Mouse (Mus musculus) embryonic facial prominence, embryonic 14.5 days (tissue): Measurements from ENCODE around the gene Eif3k. TPM values are rescaled to one million over a fixed set of nuclear protein-coding genes. Genes with fewer than 3 reads are reported as not detected.

Experiments used
- ATAC-seq: fragments of 200-750 bp; cut with Nextera tagmentation; 2 replicates; pipeline ENCODE4 v1.8.0; 2017; ENCODE audit warnings: low read depth, moderate number of reproducible peaks, moderate TSS enrichment
- DNase-seq: peaks from one replicate; pipeline ENCODE4 v3.0.0-alpha.2; 2015; ENCODE audit warnings: low spot score
- H3K27ac ChIP-seq: fragments of 300-500 bp; sonication (generic); replicated peaks from 2 replicates; pipeline ENCODE4 v1.5.1; 2014; ENCODE audit warnings: low read depth, mild to moderate bottlenecking, low read length, moderate library complexity
- H3K27me3 ChIP-seq: fragments of 300-500 bp; sonication (generic); replicated peaks from 2 replicates; pipeline ENCODE4 v1.6.1; 2014; ENCODE audit warnings: low read length; ENCODE audit not compliant: control insufficient read depth, insufficient read depth
- H3K36me3 ChIP-seq: fragments of 300-500 bp; sonication (generic); 2 replicates; pipeline ENCODE4 v1.6.1; 2014; ENCODE audit warnings: low read length, mixed read lengths; ENCODE audit not compliant: control insufficient read depth, insufficient read depth
- H3K4me1 ChIP-seq: fragments of 300-500 bp; sonication (generic); 2 replicates; pipeline ENCODE4 v1.6.1; 2014; ENCODE audit warnings: antibody characterized with exemption, low read length; ENCODE audit not compliant: control insufficient read depth, insufficient read depth
- H3K4me2 ChIP-seq: fragments of 300-500 bp; sonication (generic); 2 replicates; pipeline ENCODE4 v1.6.1; 2014; ENCODE audit warnings: low read depth, mild to moderate bottlenecking, low read length, moderate library complexity, mixed read lengths
- H3K4me3 ChIP-seq: fragments of 300-500 bp; sonication (generic); 2 replicates; pipeline ENCODE4 v1.5.1; 2014; ENCODE audit warnings: low read depth, mild to moderate bottlenecking, low read length
- H3K9ac ChIP-seq: fragments of 300-500 bp; sonication (generic); 2 replicates; pipeline ENCODE4 v1.6.1; 2014; ENCODE audit warnings: low read depth, mild to moderate bottlenecking, low read length, moderate library complexity, mixed read lengths
- H3K9me3 ChIP-seq: fragments of 300-500 bp; sonication (generic); 2 replicates; pipeline ENCODE4 v1.6.1; 2016; ENCODE audit warnings: low read length; ENCODE audit not compliant: control insufficient read depth
- WGBS: fragments of 180-500 bp; shearing (Covaris S2); extraction: QIAGEN DNeasy Blood & Tissue Kit; methylation state at CpG from one replicate; pipeline ENCODE4 v1.1.7; 2014; 5-methylcytosine and 5-hydroxymethylcytosine counted together
- polyA plus RNA-seq: library from polyadenylated mRNA; unstranded; fragments of >200 nt; fragmentation: Nextera tagmentation; extraction: Ambion mirVana; gene quantifications from 2 replicates; pipeline ENCODE4 v1.2.1, GENCODE M21; 2014

Gene Eif3k
- polyA plus RNA-seq, 1 experiment from 2014 or later: 403 TPM

DNA sequence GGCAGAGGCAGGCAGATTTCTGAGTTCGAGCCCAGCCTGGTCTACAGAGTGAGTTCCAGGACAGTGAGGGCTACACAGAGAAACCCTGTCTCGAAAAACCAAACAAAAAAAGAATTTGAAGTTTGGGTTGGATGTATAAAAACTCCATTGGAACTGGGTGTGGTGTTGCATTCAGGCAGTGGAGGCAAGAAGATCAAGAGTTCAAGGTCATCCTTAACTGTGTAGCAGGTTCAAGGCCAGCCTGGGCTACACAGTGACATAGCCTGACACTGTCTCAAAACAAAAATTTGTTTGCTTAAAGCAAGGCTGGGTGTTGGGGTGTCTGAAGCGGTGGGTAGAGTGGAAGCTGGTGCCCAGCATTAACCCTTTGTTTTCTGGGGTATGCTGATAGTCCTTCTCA lies 11.7 kb upstream of the Eif3k start:
- H3K4me2 ChIP-seq: no peak overlapping the region

DNA sequence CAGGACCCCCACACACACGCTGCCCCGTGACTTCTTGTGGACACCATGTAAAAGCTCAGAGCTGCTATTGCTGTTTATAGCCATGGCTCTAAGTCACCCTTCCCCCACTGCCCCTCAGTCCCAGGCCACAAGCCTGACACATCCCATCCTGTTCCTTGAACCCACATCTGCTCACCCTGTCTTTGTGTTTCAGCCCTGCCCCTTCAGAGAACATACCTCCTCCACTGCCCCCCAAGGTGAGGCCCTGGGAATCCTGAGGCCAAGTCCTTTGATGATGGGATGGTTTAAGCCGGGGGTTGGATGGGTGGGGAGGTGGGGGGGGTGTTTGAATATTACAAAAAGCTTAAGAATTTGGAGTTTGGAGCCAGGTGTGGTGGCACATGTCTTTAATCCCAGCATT lies 11.3 kb upstream of the Eif3k start:
- WGBS: 86% methylated on average over 3 of the region's 3 CpGs

More for the DNA sequence above, 11.7 kb upstream of the Eif3k start:
- Histone ChIP-seq H3K4me1 (no peaks in the 10 kb centered on the region), H3K9ac (no peak overlapping the region), H3K27ac (no peak overlapping the region), H3K9me3 (no peaks in the 10 kb centered on the region), H3K4me3 (no peak overlapping the region), H3K36me3 (no peaks in the 10 kb centered on the region), H3K27me3 (no peaks in the 10 kb centered on the region)
- ATAC-seq: no peak
- no peak for DNase-seq
- 83% methylated on average over 3 of the region's 3 CpGs for WGBS

DNA sequence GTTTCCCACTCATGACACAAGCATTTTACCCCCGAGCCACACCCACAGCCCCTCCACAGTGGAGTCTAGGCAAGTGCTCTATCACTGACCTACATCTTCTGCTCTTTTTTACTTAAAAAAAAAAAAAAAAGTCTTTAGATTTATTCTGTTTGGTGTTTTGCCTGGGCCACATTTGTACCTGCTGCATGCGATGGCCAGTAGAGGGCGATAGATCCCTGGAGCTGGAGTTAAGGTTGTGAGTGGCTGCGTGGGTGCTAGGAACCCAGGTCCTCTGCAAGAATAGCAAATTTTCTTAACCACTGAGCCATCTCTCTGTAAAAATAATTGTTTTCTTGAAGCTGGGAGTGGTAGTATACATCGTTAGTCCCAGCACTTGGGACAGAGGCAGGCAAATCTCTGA lies 10.0 kb upstream of the Eif3k start:
- no peak overlapping the region for H3K4me3 ChIP-seq
- no peak overlapping the region for H3K9ac ChIP-seq
- H3K27me3 ChIP-seq: no peaks in the 10 kb centered on the region
- ATAC-seq: no peak
- no peaks in the 10 kb centered on the region for H3K9me3 ChIP-seq
- 68% methylated on average over 5 of the region's 5 CpGs for WGBS
- H3K27ac ChIP-seq: no peak overlapping the region
- no peaks in the 10 kb centered on the region for H3K36me3 ChIP-seq
- H3K4me1 ChIP-seq: no peaks in the 10 kb centered on the region
- no peak overlapping the region for H3K4me2 ChIP-seq
- DNase-seq: no peak

More for the DNA sequence above, 11.3 kb upstream of the Eif3k start:
- ATAC-seq: no peak
- Histone ChIP-seq H3K36me3 (no peaks in the 10 kb centered on the region), H3K9ac (no peak overlapping the region), H3K4me1 (no peaks in the 10 kb centered on the region), H3K9me3 (no peaks in the 10 kb centered on the region), H3K27ac (no peak overlapping the region), H3K4me3 (no peak overlapping the region), H3K27me3 (no peaks in the 10 kb centered on the region), H3K4me2 (no peak overlapping the region)
- DNase-seq: no peak

DNA sequence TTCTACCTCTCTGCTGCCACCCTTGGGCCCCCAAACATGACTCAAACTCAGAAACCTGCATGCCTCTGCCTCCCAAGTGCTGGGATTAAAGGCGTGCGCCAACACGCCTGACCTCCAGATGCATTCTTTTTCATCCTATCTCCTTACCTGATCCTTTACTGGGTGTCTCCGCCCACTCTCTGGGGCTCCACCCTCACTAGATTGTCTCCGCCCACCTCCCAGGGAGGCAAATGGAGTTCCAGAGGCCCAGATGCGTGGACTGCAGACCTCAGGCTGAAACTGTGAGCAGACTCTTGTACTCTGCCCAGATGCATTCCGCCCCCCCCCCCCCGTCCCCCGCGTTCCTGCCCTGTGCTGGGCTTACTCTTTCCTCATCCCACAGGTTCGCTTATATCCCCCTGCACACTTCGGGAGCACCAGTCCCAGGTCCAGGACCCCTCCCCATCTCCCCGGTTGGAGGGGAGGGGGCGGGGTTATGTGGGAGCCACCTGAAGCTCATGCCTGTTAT lies 9.2 kb upstream of the Eif3k start:
- 58% methylated on average over 13 of the region's 14 CpGs for WGBS
- no peaks in the 10 kb centered on the region for H3K27me3 ChIP-seq
- H3K27ac ChIP-seq: no peak overlapping the region
- H3K4me1 ChIP-seq: no peaks in the 10 kb centered on the region
- no peaks in the 10 kb centered on the region for H3K36me3 ChIP-seq
- H3K4me2 ChIP-seq: no peak overlapping the region
- H3K9ac ChIP-seq: no peak overlapping the region
- H3K4me3 ChIP-seq: no peak overlapping the region
- ATAC-seq (no peak), DNase-seq (no peak)
- no peaks in the 10 kb centered on the region for H3K9me3 ChIP-seq

DNA sequence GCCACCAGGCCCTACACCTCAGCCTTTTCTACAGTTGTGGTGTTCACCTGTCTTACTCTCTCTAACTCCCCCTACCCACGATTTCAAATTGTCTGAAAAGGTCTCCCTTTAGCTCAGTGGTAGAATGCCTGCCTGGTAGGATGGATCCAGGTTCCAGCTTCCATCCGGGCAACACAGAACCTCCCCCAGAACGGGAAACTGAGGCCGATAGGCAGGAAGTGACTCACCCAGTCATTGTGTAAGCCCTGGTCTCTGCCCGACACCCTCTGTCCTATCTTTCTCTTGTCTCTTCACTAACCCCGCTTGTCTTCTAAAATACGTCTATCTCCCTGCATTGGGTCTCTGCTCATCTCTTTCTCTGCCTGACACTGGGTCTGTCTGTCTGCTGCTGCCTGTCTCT lies 3.5 kb upstream of the Eif3k start:
- H3K4me2 ChIP-seq: no peak overlapping the region
- DNase-seq: no peak
- H3K36me3 ChIP-seq: 0 out of 2 replicates have a peak, but pooled peaks cover 2% of the 10 kb centered on the region
- H3K27ac ChIP-seq: no peak overlapping the region
- no peaks in the 10 kb centered on the region for H3K27me3 ChIP-seq
- H3K9me3 ChIP-seq: no peaks in the 10 kb centered on the region
- H3K4me1 ChIP-seq: peaks cover 4% of the 10 kb centered on the region
- H3K4me3 ChIP-seq: no peak overlapping the region
- ATAC-seq: no peak
- WGBS: 87% methylated on average over 7 of the region's 7 CpGs
- no peak overlapping the region for H3K9ac ChIP-seq

DNA sequence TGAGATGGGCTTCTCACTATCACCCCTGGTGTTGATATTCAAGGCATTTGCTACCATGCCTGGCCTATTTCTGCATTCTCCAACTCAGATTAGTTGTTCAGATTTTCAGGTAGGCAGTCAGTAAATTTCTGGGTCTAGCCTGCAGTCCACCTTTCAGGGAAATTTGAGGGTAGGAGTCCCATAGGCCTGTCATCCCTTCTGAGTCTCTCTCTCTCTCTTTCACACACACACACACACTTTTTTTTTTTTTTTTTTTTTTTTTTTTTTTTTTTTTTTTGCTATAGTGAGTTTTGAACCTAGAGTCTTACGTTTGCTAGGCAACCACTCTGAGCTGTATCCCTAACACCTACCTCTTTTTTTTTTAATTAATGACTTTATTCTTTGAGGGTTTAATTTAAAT lies 2.8 kb upstream of the Eif3k start:
- Histone ChIP-seq H3K27ac (no peak overlapping the region), H3K4me3 (no peak overlapping the region), H3K36me3 (peaks cover 7% of the 10 kb centered on the region), H3K9me3 (no peaks in the 10 kb centered on the region), H3K4me2 (no peak overlapping the region), H3K9ac (no peak overlapping the region), H3K27me3 (no peaks in the 10 kb centered on the region), H3K4me1 (peaks cover 4% of the 10 kb centered on the region)
- DNase-seq: no peak
- whole genome bisulfite sequencing: 85% methylated on average over 1 of the region's 1 CpGs
- ATAC-seq: no peak

DNA sequence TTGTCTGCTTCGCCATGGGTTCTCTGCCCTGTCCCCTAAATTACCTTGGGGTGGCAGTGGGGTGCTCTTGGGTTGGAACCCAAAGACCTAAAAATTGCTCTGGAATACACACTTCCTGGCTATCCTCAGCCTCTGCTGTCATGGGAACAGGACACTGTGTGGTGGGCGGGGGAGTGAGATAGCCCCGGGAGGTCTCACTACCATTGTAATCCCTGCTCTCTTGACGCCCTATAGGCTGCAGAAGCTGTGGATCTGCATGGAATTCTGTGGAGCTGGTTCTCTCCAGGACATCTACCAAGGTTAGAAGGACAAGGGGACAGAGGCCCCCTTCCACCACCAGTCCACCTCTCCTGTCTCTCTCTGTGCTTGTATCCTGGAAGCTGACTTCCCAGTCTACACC lies 2.2 kb upstream of the Eif3k start:
- Histone ChIP-seq H3K27ac (no peak overlapping the region), H3K4me3 (no peak overlapping the region), H3K4me1 (peaks cover 4% of the 10 kb centered on the region), H3K9ac (no peak overlapping the region), H3K9me3 (no peaks in the 10 kb centered on the region), H3K4me2 (no peak overlapping the region), H3K27me3 (no peaks in the 10 kb centered on the region), H3K36me3 (peaks cover 13% of the 10 kb centered on the region)
- 79% methylated on average over 4 of the region's 4 CpGs for WGBS
- DNase-seq (no peak), ATAC-seq (no peak)

DNA sequence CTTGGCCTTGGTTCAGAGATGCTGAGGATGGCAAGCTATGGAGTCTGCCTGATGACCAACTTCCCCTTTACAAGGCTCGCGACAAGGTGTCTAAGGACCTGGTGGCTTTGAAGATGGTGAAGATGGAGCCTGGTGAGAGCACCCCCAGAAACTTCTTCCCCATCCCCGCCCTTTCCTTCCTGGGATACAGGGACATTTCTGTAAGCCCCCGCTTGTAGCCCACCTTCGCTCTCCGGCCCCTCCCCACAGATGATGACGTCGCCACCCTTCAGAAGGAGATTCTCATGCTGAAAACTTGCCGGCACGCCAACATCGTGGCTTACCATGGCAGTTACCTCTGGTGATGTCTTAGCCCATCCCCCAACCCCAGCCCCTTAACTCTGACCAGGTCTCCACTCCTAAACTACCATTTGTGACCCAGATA lies 1.5 kb upstream of the Eif3k start:
- Histone ChIP-seq H3K9ac (no peak overlapping the region; the same call in 1 of the 2 replicates), H3K27ac (no peak overlapping the region; the same call in 1 of the 2 replicates), H3K9me3 (no peaks in the 10 kb centered on the region), H3K27me3 (no peaks in the 10 kb centered on the region), H3K4me1 (peaks cover 4% of the 10 kb centered on the region), H3K4me2 (peak overlapping the region; percentile 19; the same call in 1 of the 2 replicates), H3K4me3 (no peak overlapping the region), H3K36me3 (peaks cover 20% of the 10 kb centered on the region)
- no peak for ATAC-seq
- DNase-seq: no peak
- WGBS: 58% methylated on average over 11 of the region's 11 CpGs

DNA sequence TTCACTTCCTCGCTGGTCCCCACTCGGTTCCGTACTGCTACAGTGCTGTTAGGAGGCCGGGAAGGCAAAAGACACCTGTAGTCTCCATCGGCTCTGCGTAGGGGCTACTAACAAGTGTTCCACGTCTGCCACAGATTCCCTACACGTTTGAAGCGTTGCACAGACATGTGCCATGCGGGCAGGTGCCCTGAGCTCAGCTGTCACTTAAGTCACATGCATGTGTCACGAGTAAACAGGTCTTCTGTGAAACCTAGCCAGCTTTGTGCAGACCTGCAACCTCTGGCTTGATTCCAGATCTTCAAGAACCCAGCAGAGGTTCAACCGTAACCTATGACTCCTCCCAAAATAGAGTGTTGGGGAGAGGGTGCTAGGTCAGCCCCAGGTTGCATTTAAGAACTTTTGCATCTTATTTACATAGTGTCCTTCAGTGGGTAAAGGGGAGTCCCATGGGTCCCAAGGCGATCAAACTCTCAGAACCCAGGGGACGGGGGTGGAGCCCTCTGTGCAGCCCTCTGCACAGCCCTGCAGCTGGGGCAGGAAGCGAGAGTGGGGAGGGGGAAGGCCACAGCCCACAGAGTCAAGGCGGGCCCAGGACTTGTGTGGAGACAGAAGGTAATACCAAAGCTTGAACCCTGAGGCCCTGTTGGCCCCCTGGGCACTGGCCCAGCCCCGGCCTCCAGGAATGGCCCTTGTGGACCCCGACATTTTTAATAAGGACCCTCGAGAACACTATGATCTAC lies 780 bp upstream of the Eif3k start:
- Histone ChIP-seq H3K4me3 (peak overlapping the region; percentile 49), H3K27me3 (no peaks in the 10 kb centered on the region), H3K4me2 (peak overlapping the region; percentile 72), H3K9me3 (no peaks in the 10 kb centered on the region), H3K9ac (peak overlapping the region; percentile 71), H3K36me3 (peaks cover 27% of the 10 kb centered on the region), H3K27ac (peak overlapping the region; percentile 82), H3K4me1 (peaks cover 4% of the 10 kb centered on the region)
- 7% methylated on average over 19 of the region's 19 CpGs for whole genome bisulfite sequencing
- DNase-seq: peak; percentile 43
- ATAC-seq: peak; percentile 53
